Mouse (Mus musculus) cerebellum, adult 2 months (tissue): Measurements from ENCODE around the gene Iah1.

Experiments used
- CTCF ChIP-seq: fragments of 200-500 bp; IDR thresholded peaks from 2 replicates; pipeline ENCODE4 v1.5.1; 2011; ENCODE audit warnings: low read depth, mild to moderate bottlenecking, control low read depth, low read length, moderate library complexity, borderline replicate concordance; ENCODE audit not compliant: insufficient read depth
- POLR2A ChIP-seq: fragments of 200-500 bp; IDR thresholded peaks from 2 replicates; pipeline ENCODE4 v1.6.1; 2011; ENCODE audit warnings: low read length, control low read depth, borderline replicate concordance; ENCODE audit not compliant: insufficient read depth

GRCm38 (mm10) chr12:21369087-21369410 is 52.9 kb downstream of the Iah1 start:
- no peak for TF ChIP-seq CTCF
- TF ChIP-seq POLR2A = no peak
